Mouse (Mus musculus) CD4-positive naive resting alpha-beta T cell, adult 57 days (primary cell): ENCODE results near the gene Tpt1. TPM values are rescaled to one million over a fixed set of nuclear protein-coding genes. Genes with fewer than 3 reads are reported as not detected.

Source experiments
- total RNA-seq: library from RNA; stranded (reverse); gene quantifications from one replicate; pipeline ENCODE4 v1.2.4, GENCODE M21; 2023

Gene Tpt1
- total RNA-seq: 9,488 TPM

DNA sequence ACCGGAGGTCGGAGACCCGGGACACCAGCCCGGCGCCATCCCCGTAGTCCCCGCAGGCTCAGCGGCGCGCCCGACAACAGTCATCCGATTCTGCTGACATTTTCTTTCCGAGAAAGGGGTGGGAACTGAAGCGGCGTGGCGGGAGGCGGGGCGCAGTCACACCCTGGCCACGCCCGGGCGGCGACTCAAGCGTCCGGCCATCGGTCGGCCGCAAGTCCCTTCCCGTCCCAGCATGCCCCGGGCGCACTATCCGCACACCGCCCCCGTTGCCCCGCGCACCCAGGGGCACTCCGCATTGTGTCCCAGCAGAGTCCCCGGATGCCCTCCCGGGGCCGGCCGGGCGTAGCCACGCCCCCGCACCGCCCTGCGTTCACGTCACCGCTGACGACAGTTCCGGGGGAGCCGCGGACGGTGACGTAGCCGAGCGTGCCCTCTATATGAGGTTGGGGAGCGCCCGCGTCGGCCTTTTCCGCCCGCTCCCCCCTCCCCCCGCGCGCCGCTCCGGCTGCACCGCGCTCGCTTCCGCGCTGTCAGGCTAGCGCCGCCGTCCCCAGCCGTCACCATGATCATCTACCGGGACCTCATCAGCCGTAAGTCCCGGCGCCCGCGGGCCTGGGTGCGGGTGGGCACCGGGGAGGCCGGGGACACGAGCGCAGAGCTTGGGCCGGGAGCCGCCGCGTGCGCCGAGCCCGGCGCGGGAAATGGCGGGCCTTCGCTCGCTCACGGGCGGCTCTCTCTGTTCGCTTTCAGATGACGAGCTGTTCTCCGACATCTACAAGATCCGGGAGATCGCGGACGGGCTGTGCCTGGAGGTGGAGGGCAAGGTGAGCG, at the start of gene Tpt1:
TSS of gene Tpt1 (plus strand) at position 227 of the 831 bp plus-strand sequence.

Other genes starting within 250 kb of the Tpt1 start
- gene Erich6b, start 202.8 kb upstream of the Tpt1 start, total RNA-seq: not detected
- 37.8 TPM for gene Cog3, start 90.6 kb upstream of the Tpt1 start, total RNA-seq
- gene Slc25a30, start 58.1 kb upstream of the Tpt1 start, total RNA-seq: 45.5 TPM
- not detected for gene Kctd4, start 109.9 kb downstream of the Tpt1 start, total RNA-seq
- 25.3 TPM for gene Gtf2f2, start 165.8 kb downstream of the Tpt1 start, total RNA-seq